Mouse (Mus musculus) thymus, postnatal 14 days (tissue): ENCODE data around the gene Igfbp5.

ENCODE experiments used
- DNase-seq: peaks from one replicate; pipeline ENCODE4 v3.0.0; 2021

Gene Igfbp5

GRCm38 (mm10) chr1:72874287-72875211, at the start of gene Igfbp5:
Gene Igfbp5 (minus strand): TSS chr1:72874884.
- no peak for DNase-seq

GRCm38 (mm10) chr1:72914815-72915214, 40.1 kb upstream of the Igfbp5 start:
- no peak for DNase-seq

GRCm38 (mm10) chr1:72913073-72913472, 38.4 kb upstream of the Igfbp5 start:
- no peak for DNase-seq

- DNase-seq = no peak
These were observed 21.1 kb upstream of the Igfbp5 start for GRCm38 (mm10) chr1:72895821-72896220.

GRCm38 (mm10) chr1:72887910-72888309, 13.2 kb upstream of the Igfbp5 start:
- DNase-seq = no peak

- DNase-seq = no peak
These were observed 11.1 kb upstream of the Igfbp5 start for GRCm38 (mm10) chr1:72885819-72886169.

GRCm38 (mm10) chr1:72885111-72885818, 10.6 kb upstream of the Igfbp5 start:
- no peak for DNase-seq

GRCm38 (mm10) chr1:72879319-72879634, 4.6 kb upstream of the Igfbp5 start:
- DNase-seq = no peak

- DNase-seq = no peak
These were observed 4.0 kb upstream of the Igfbp5 start for GRCm38 (mm10) chr1:72878473-72879318.

- no peak for DNase-seq
These were observed 3.2 kb upstream of the Igfbp5 start for GRCm38 (mm10) chr1:72877892-72878291.

GRCm38 (mm10) chr1:72876111-72876510, 1.4 kb upstream of the Igfbp5 start:
- DNase-seq = no peak

- no peak for DNase-seq
These were observed 1.0 kb upstream of the Igfbp5 start for GRCm38 (mm10) chr1:72875708-72876107.

- DNase-seq = no peak
These were observed 985 bp downstream of the Igfbp5 start for GRCm38 (mm10) chr1:72873511-72874286.

- DNase-seq = no peak
These were observed 1.6 kb downstream of the Igfbp5 start for GRCm38 (mm10) chr1:72873078-72873477.

- DNase-seq = peak; percentile 39
These were observed 2.2 kb downstream of the Igfbp5 start for GRCm38 (mm10) chr1:72872521-72872920.

- no peak for DNase-seq
These were observed 2.8 kb downstream of the Igfbp5 start for GRCm38 (mm10) chr1:72871697-72872411.

GRCm38 (mm10) chr1:72871337-72871696, 3.4 kb downstream of the Igfbp5 start:
- DNase-seq = no peak

GRCm38 (mm10) chr1:72870615-72871336, 3.9 kb downstream of the Igfbp5 start:
- no peak for DNase-seq

GRCm38 (mm10) chr1:72869681-72870614, 4.7 kb downstream of the Igfbp5 start:
- peak; percentile 56 for DNase-seq

- no peak for DNase-seq
These were observed 5.4 kb downstream of the Igfbp5 start for GRCm38 (mm10) chr1:72869275-72869674.
